8 mouse cellular contexts compared by ENCODE assay signal in genomic region chr12:113119516-113120410, GRCm38 (mm10). TPM values are rescaled to one million over a fixed set of nuclear protein-coding genes. Genes with fewer than 3 reads are reported as not detected.
DNase-seq lines count a peak whose midpoint lies in the region; ATAC-seq and TF ChIP-seq lines count a peak whose summit lies in the region.

No protein-coding gene starts in this region.

- TF ChIP-seq CTCF in testis, adult 2 months (IDR thresholded peaks at IDR 0.05; ENCODE audit: control insufficient read depth, insufficient read depth, insufficient replicate concordance, low read depth, low read length) = peak; percentile 59; the same call in 1 of the 2 replicates
- peak; percentile 93; the same call in 1 of the 2 replicates for TF ChIP-seq CTCF in small intestine, adult 2 months (IDR thresholded peaks at IDR 0.05; ENCODE audit: extremely low read depth, insufficient read length, insufficient replicate concordance, low read depth, low read length)

- no peak overlapping the region for H3K27ac ChIP-seq in testis, adult 2 months (ENCODE audit: control insufficient read depth, insufficient read depth, low read depth, low read length)
- no peak overlapping the region for H3K27ac ChIP-seq in small intestine, adult 2 months (ENCODE audit: insufficient read depth, low read depth, low read length)

- H3K4me1 ChIP-seq in testis, adult 2 months (ENCODE audit: control insufficient read depth, insufficient read depth, low read length) = no peaks in the 10 kb centered on the region
- H3K4me1 ChIP-seq in small intestine, adult 2 months (ENCODE audit: control insufficient read depth, insufficient read depth, insufficient read length, low read length) = peaks cover 5% of the 10 kb centered on the region; the same call in 1 of the 2 replicates

- ATAC-seq in megakaryocyte progenitor cell, adult 5-6 weeks (replicated peaks; ENCODE audit: poor library complexity) = peak; percentile 92

- H3K36me3 ChIP-seq in testis, adult 2 months (ENCODE audit: control insufficient read depth, insufficient read depth, low read length) = peaks cover 2% of the 10 kb centered on the region; the same call in 1 of the 2 replicates
- H3K36me3 ChIP-seq in small intestine, adult 2 months (ENCODE audit: control insufficient read depth, insufficient read depth, low read length) = peaks cover 35% of the 10 kb centered on the region

- H3K27me3 ChIP-seq in testis, adult 2 months (ENCODE audit: control insufficient read depth, insufficient read depth, low read length) = no peaks in the 10 kb centered on the region
- no peaks in the 10 kb centered on the region for H3K27me3 ChIP-seq in small intestine, adult 2 months (ENCODE audit: control insufficient read depth, insufficient read depth, low read length)

- no peak overlapping the region for H3K4me3 ChIP-seq in testis, adult 2 months (ENCODE audit: control insufficient read depth, low read depth, low read length)
- no peak overlapping the region for H3K4me3 ChIP-seq in small intestine, adult 2 months (ENCODE audit: low read depth, low read length)

- no peak for TF ChIP-seq POLR2A in testis, adult 2 months (IDR thresholded peaks at IDR 0.05; ENCODE audit: control insufficient read depth, low read depth, low read length)
- no peak for TF ChIP-seq POLR2A in small intestine, adult 2 months (IDR thresholded peaks at IDR 0.05; ENCODE audit: low read depth, low read length)

- intact Hi-C loops in left cerebral cortex, postnatal 14 days (cut with DNase I) = no loop called here

- WGBS in small intestine, adult 2 months = 85% methylated on average over 20 of the region's 20 CpGs

- DNase-seq in testis, postnatal 14 days (ENCODE audit: low spot score) = no peak
- DNase-seq in cerebellum, postnatal 36 days = peak; percentile 85 to 86
- DNase-seq in gastrocnemius, adult 8-10 months (ENCODE audit: low spot score in 2 of 2) = peak; percentile 56 to 67
- DNase-seq in hindlimb bud, embryonic 11.5 days (ENCODE audit: extremely low spot score, low read depth, low spot score) = peak; percentile 41
- DNase-seq in left cerebral cortex, postnatal 14 days (ENCODE audit: low spot score in 2 of 2) = peak; percentile 82 to 85

RNA-seq across cellular contexts. Expression of gene Crip2, which starts 20.3 kb away (rescaled TPM):
- 178 and 179 TPM in 2 replicates for polyA plus RNA-seq in testis, adult 2 months (2012; rRNA removed)
- 10 to 100 TPM; 22.0 to 27.4 (median 24.3) TPM for total RNA-seq in gastrocnemius, adult 8-10 months (2022)
- total RNA-seq in left cerebral cortex, postnatal 14 days (2021) = 100 to 1,000 TPM; 199 to 200 TPM
- 0.77 and 1.1 TPM in 2 replicates for total RNA-seq in megakaryocyte progenitor cell, adult 5-6 weeks (2015)
- 0.57 and 1.2 TPM in 2 replicates for total RNA-seq in megakaryocyte progenitor cell, adult 5-6 weeks (2017)
- 73.8 and 86.3 TPM in 2 replicates for polyA plus RNA-seq in small intestine, adult 2 months (2012; rRNA removed)

RNA-seq across cellular contexts. Expression of gene Mta1, which starts 21.7 kb away (rescaled TPM):
- 57.9 and 63.9 TPM in 2 replicates for polyA plus RNA-seq in testis, adult 2 months (2012; rRNA removed)
- 10 to 100 TPM; 38.7 to 43.3 (median 41.8) TPM for total RNA-seq in gastrocnemius, adult 8-10 months (2022)
- total RNA-seq in left cerebral cortex, postnatal 14 days (2021) = 10 to 100 TPM; 92.7 to 95.9 TPM
- 61.2 and 66.3 TPM in 2 replicates for total RNA-seq in megakaryocyte progenitor cell, adult 5-6 weeks (2015)
- 32.4 TPM in 2 replicates for total RNA-seq in megakaryocyte progenitor cell, adult 5-6 weeks (2017)
- 23.9 and 47.6 TPM in 2 replicates for polyA plus RNA-seq in small intestine, adult 2 months (2012; rRNA removed)

RNA-seq across cellular contexts. Expression of gene Crip1, which starts 26.4 kb away (rescaled TPM):
- polyA plus RNA-seq in testis, adult 2 months (2012; rRNA removed) = 30.4 and 106 TPM in 2 replicates
- total RNA-seq in gastrocnemius, adult 8-10 months (2022) = 10 to 100 TPM; 53.0 to 78.6 (median 58.5) TPM
- 10 to 100 TPM; 12.7 to 13.0 TPM for total RNA-seq in left cerebral cortex, postnatal 14 days (2021)
- 139 and 158 TPM in 2 replicates for total RNA-seq in megakaryocyte progenitor cell, adult 5-6 weeks (2015)
- total RNA-seq in megakaryocyte progenitor cell, adult 5-6 weeks (2017) = 126 and 150 TPM in 2 replicates
- 4,805 and 16,576 TPM in 2 replicates for polyA plus RNA-seq in small intestine, adult 2 months (2012; rRNA removed)

RNA-seq across cellular contexts. Expression of gene Tedc1, which starts 36.5 kb away (rescaled TPM):
- polyA plus RNA-seq in testis, adult 2 months (2012; rRNA removed) = 46.9 and 48.0 TPM in 2 replicates
- under 1 TPM in 1 of 4 experiments, not detected in 3; 0.22 TPM for total RNA-seq in gastrocnemius, adult 8-10 months (2022)
- total RNA-seq in left cerebral cortex, postnatal 14 days (2021) = 1 to 10 TPM; 1.7 to 1.8 TPM
- 5.2 and 5.3 TPM in 2 replicates for total RNA-seq in megakaryocyte progenitor cell, adult 5-6 weeks (2015)
- 14.6 and 17.8 TPM in 2 replicates for total RNA-seq in megakaryocyte progenitor cell, adult 5-6 weeks (2017)
- 9.2 and 18.3 TPM in 2 replicates for polyA plus RNA-seq in small intestine, adult 2 months (2012; rRNA removed)

RNA-seq across cellular contexts. Expression of gene Tex22, which starts 45.5 kb away (rescaled TPM):
- polyA plus RNA-seq in testis, adult 2 months (2012; rRNA removed) = 451 and 544 TPM in 2 replicates
- not detected for total RNA-seq in gastrocnemius, adult 8-10 months (2022)
- total RNA-seq in left cerebral cortex, postnatal 14 days (2021) = under 1 TPM in 1 of 2 experiments, not detected in 1; 0.31 TPM
- total RNA-seq in megakaryocyte progenitor cell, adult 5-6 weeks (2015) = 0.27 TPM in 1 of 2 replicates, not detected in the other
- total RNA-seq in megakaryocyte progenitor cell, adult 5-6 weeks (2017) = 0.17 TPM in 1 of 2 replicates, not detected in the other
- polyA plus RNA-seq in small intestine, adult 2 months (2012; rRNA removed) = not detected in 2 replicates

Comparison
In these comparisons a context has a peak if more than half of its experiments do, and no peak if none do; other contexts are left out.
1. RNA of gene Crip2, which starts 20.3 kb away (total RNA-seq): 199 to 200 TPM in left cerebral cortex, postnatal 14 days and 22.0 to 27.4 TPM in gastrocnemius, adult 8-10 months; 0.57 to 1.2 TPM in megakaryocyte progenitor cell, adult 5-6 weeks; every median in the first group is over 10 times any median in the second.